Mouse (Mus musculus): Measurements from ENCODE around the gene Atr. TPM values are rescaled to one million over a fixed set of nuclear protein-coding genes. Genes with fewer than 3 reads are reported as not detected.

Atr gene
- total RNA-seq, 2 experiments from 2014 or later: 3.6 to 4.4 TPM

Other genes with a start within 250 kb of the Atr start
- gene Pcolce2, start 220.0 kb upstream of the Atr start, total RNA-seq (2021): 1 to 10 TPM; 3.8 to 8.5 TPM
- gene Trpc1, start 107.2 kb upstream of the Atr start, total RNA-seq (2021): under 1 TPM; 0.57 to 0.79 TPM
- gene Pls1, start 12.3 kb upstream of the Atr start, total RNA-seq (2021): not detected
- gene Xrn1, start 97.2 kb downstream of the Atr start, total RNA-seq (2021): 10 to 100 TPM in 1 of 2 experiments, 1 to 10 TPM in 1; 7.7 to 10.6 TPM

Measured in gastrocnemius, postnatal 36 days (tissue).